Mouse (Mus musculus): ENCODE results near the gene Cacna1c. TPM values are rescaled to one million over a fixed set of nuclear protein-coding genes. Genes with fewer than 3 reads are reported as not detected.

The Cacna1c gene
- polyA plus RNA-seq, 1 experiment from 2014 or later: 44.0 TPM

DNA sequence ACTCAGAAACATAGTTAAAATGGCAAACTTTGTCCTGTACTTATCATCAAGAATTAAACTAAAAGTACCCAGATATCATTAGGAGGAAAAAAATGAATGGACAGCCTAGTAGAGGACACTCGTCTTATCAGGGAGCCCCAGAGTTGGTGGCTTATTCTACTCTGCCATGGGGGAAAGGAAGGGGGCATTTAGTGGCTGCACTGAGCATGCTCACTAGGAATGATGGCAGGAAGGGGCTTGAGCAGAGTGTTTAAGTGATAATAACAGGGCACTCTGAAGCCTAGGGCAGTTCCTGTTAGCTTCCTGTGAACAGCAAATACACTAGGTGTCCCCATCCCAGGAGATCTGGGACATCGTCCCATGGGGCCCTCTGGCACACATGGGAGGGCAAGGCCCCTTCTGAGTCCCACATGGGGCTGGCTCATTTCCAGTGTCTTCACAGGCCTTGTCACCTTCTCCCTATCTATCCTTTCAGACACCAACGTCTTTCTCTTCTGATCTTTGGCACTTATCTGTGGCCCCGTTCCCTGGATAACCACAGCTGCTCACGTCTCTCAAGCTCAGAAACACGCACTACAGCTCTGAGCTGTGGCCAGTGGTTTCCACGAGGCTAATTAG is 437.8 kb downstream of the Cacna1c start:
- Histone ChIP-seq H3K4me3 (ENCODE audit: low read depth, low read length) (no peak overlapping the region), H3K27ac (ENCODE audit: low read depth, low read length) (0 out of 2 replicates have a peak overlapping the region, but pooled peaks have one; percentile 12), H3K27me3 (ENCODE audit: control insufficient read depth, insufficient read depth, low read length) (no peaks in the 10 kb centered on the region), H3K9me3 (replicated peaks; ENCODE audit: control insufficient read depth, low read length) (no peaks in the 10 kb centered on the region), H3K4me2 (no peak overlapping the region), H3K4me1 (ENCODE audit: control insufficient read depth, insufficient read depth, low read length) (peaks cover 12% of the 10 kb centered on the region), H3K36me3 (ENCODE audit: control insufficient read depth, insufficient read depth, low read length) (no peaks in the 10 kb centered on the region), H3K9ac (ENCODE audit: low read depth, low read length) (no peak overlapping the region)
- WGBS (ENCODE audit: insufficient replicate concordance): 37% methylated on average over 7 of the region's 7 CpGs
- no peak for ATAC-seq (replicated peaks; ENCODE audit: insufficient number of reproducible peaks, low FRiP score, low TSS enrichment)

DNA sequence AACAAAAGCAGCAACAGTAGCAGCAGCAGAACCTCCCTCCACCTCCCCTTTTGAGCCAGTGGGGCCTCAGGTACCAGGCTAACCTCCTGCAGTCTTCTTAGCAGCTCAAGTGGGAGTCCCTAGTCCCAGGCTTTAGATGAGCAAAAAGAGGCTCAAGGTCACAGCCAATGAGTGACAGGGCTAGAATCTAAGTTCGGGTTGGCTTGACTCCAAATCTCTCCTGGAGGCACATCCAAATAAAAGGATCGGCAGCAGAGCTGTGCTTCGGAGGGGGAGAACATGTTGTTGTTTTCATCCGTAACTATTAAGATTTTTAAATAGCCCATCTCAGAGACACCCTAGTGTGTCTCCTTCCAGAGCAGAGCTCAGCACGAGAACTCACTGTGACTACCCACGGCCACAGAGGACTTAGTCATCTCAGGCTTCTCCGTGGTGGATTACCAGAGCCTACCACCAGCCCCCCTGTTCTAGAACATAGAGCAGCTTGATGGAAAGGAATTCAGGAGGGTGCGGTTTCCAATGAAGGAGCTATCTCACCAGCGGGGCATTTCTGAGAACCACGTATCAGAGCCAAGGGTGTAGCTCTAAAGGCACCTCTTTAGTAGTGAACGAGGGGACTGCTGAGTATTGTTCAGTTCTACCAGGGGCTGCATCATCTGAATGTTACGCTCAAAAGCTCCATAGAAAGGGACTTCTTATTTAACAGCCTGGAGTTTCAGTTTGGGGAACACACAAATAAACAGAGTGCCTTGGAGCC is 438.5 kb downstream of the Cacna1c start:
- Histone ChIP-seq H3K27ac (ENCODE audit: low read depth, low read length) (no peak overlapping the region), H3K9ac (ENCODE audit: low read depth, low read length) (no peak overlapping the region), H3K9me3 (replicated peaks; ENCODE audit: control insufficient read depth, low read length) (no peaks in the 10 kb centered on the region), H3K4me1 (ENCODE audit: control insufficient read depth, insufficient read depth, low read length) (peaks cover 12% of the 10 kb centered on the region), H3K4me2 (no peak overlapping the region), H3K4me3 (ENCODE audit: low read depth, low read length) (no peak overlapping the region), H3K27me3 (ENCODE audit: control insufficient read depth, insufficient read depth, low read length) (no peaks in the 10 kb centered on the region), H3K36me3 (ENCODE audit: control insufficient read depth, insufficient read depth, low read length) (no peaks in the 10 kb centered on the region)
- WGBS (ENCODE audit: insufficient replicate concordance): 71% methylated on average over 12 of the region's 12 CpGs
- no peak for ATAC-seq (replicated peaks; ENCODE audit: insufficient number of reproducible peaks, low FRiP score, low TSS enrichment)

DNA sequence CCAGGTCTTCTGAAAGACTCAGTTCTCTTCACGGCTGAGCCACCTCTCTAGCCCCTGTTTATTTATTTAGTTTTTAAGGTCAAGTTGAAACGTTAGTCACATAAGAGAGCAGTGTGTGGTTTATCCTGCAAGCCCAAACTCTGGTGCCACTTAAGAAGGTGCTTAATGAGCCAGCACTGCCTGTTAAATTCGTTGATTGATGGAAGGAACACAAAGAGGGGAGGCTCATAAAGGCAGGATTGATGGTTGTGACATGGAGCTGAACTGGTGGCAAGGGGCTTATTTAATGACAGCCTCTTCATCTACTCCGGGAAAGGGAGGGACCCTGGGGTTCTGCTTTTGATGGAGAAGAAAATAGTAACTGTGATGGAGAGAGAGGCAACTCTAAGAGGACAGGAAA is 439.7 kb downstream of the Cacna1c start:
- no peak overlapping the region for H3K4me3 ChIP-seq (ENCODE audit: low read depth, low read length)
- no peaks in the 10 kb centered on the region for H3K36me3 ChIP-seq (ENCODE audit: control insufficient read depth, insufficient read depth, low read length)
- H3K9me3 ChIP-seq (replicated peaks; ENCODE audit: control insufficient read depth, low read length): no peaks in the 10 kb centered on the region
- ATAC-seq (replicated peaks; ENCODE audit: insufficient number of reproducible peaks, low FRiP score, low TSS enrichment): no peak
- no peak overlapping the region for H3K27ac ChIP-seq (ENCODE audit: low read depth, low read length)
- no peak overlapping the region for H3K9ac ChIP-seq (ENCODE audit: low read depth, low read length)
- WGBS (ENCODE audit: insufficient replicate concordance): 72% methylated on average over 4 of the region's 4 CpGs
- no peaks in the 10 kb centered on the region for H3K27me3 ChIP-seq (ENCODE audit: control insufficient read depth, insufficient read depth, low read length)
- H3K4me1 ChIP-seq (ENCODE audit: control insufficient read depth, insufficient read depth, low read length): peaks cover 12% of the 10 kb centered on the region
- H3K4me2 ChIP-seq: no peak overlapping the region

DNA sequence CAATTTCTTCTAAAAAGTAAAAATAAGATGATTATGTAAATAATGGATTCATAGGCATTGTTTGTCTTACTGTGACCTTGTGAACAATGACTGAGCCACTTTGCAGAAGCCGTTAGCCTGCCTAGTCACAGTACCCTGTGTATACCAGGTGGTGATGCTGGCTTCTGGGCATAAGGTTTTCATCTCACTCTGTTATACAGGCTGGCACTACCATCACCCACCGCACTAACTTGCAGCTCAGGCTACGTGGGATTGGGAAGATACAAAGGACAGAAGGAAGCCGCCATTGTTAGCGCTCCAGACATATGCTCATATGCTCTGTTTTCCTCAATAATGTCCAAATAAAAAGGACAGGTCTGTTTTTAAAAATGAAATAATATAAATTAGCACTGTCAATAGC is 440.4 kb downstream of the Cacna1c start:
- Histone ChIP-seq H3K27ac (ENCODE audit: low read depth, low read length) (no peak overlapping the region), H3K9me3 (replicated peaks; ENCODE audit: control insufficient read depth, low read length) (no peaks in the 10 kb centered on the region), H3K9ac (ENCODE audit: low read depth, low read length) (no peak overlapping the region), H3K27me3 (ENCODE audit: control insufficient read depth, insufficient read depth, low read length) (no peaks in the 10 kb centered on the region), H3K4me3 (ENCODE audit: low read depth, low read length) (no peak overlapping the region), H3K4me2 (no peak overlapping the region), H3K36me3 (ENCODE audit: control insufficient read depth, insufficient read depth, low read length) (no peaks in the 10 kb centered on the region), H3K4me1 (ENCODE audit: control insufficient read depth, insufficient read depth, low read length) (peaks cover 12% of the 10 kb centered on the region)
- 86% methylated on average over 5 of the region's 5 CpGs for WGBS (ENCODE audit: insufficient replicate concordance)
- no peak for ATAC-seq (replicated peaks; ENCODE audit: insufficient number of reproducible peaks, low FRiP score, low TSS enrichment)

DNA sequence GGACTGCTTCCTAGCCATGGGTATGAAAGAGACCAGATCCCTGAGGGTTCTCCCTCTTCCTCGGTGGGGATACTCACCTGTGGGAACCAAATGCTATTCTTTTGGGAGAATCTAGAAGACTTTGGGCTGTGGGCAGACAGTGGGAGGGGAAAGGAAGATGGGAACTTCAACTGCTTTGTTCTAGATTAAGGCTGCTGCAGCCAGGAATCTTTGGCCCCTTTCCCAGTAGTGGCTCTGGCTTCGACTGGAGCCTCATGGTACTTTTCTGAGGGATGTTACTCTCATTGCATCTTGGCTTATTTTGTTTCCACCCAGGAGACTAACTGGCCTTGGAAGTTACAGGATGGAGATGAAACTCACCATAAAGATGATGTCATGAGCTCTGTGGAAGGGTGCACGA is 441.8 kb downstream of the Cacna1c start:
- Histone ChIP-seq H3K27me3 (ENCODE audit: control insufficient read depth, insufficient read depth, low read length) (no peaks in the 10 kb centered on the region), H3K9ac (ENCODE audit: low read depth, low read length) (no peak overlapping the region), H3K4me3 (ENCODE audit: low read depth, low read length) (no peak overlapping the region), H3K4me2 (no peak overlapping the region), H3K27ac (ENCODE audit: low read depth, low read length) (no peak overlapping the region), H3K36me3 (ENCODE audit: control insufficient read depth, insufficient read depth, low read length) (no peaks in the 10 kb centered on the region), H3K9me3 (replicated peaks; ENCODE audit: control insufficient read depth, low read length) (no peaks in the 10 kb centered on the region), H3K4me1 (ENCODE audit: control insufficient read depth, insufficient read depth, low read length) (peaks cover 12% of the 10 kb centered on the region)
- no peak for ATAC-seq (replicated peaks; ENCODE audit: insufficient number of reproducible peaks, low FRiP score, low TSS enrichment)
- WGBS (ENCODE audit: insufficient replicate concordance): 76% methylated on average over 3 of the region's 3 CpGs

DNA sequence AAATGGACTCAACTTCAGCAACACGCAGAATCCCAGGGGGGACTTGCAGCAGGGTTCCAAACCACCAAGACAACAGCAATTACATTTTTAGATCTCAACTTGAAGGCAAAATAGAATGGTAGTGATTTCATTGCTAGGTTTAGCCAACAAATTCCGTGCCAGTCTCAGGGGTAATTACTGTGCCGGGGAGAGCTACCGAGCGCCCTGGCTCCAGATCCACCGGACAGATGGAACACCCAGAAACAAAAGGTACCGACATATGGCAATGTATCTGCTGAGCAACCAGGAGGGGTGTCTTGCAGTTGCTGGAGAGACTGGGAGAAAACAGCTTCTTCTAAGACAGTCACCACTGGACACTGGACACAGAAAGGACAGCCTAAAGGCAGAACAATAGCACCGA is 442.4 kb downstream of the Cacna1c start:
- no peak overlapping the region for H3K27ac ChIP-seq (ENCODE audit: low read depth, low read length)
- no peaks in the 10 kb centered on the region for H3K9me3 ChIP-seq (replicated peaks; ENCODE audit: control insufficient read depth, low read length)
- no peak overlapping the region for H3K4me2 ChIP-seq
- ATAC-seq (replicated peaks; ENCODE audit: insufficient number of reproducible peaks, low FRiP score, low TSS enrichment): no peak
- H3K36me3 ChIP-seq (ENCODE audit: control insufficient read depth, insufficient read depth, low read length): no peaks in the 10 kb centered on the region
- peaks cover 7% of the 10 kb centered on the region for H3K4me1 ChIP-seq (ENCODE audit: control insufficient read depth, insufficient read depth, low read length)
- H3K9ac ChIP-seq (ENCODE audit: low read depth, low read length): no peak overlapping the region
- no peak overlapping the region for H3K4me3 ChIP-seq (ENCODE audit: low read depth, low read length)
- no peaks in the 10 kb centered on the region for H3K27me3 ChIP-seq (ENCODE audit: control insufficient read depth, insufficient read depth, low read length)
- 88% methylated on average over 8 of the region's 8 CpGs for WGBS (ENCODE audit: insufficient replicate concordance)

DNA sequence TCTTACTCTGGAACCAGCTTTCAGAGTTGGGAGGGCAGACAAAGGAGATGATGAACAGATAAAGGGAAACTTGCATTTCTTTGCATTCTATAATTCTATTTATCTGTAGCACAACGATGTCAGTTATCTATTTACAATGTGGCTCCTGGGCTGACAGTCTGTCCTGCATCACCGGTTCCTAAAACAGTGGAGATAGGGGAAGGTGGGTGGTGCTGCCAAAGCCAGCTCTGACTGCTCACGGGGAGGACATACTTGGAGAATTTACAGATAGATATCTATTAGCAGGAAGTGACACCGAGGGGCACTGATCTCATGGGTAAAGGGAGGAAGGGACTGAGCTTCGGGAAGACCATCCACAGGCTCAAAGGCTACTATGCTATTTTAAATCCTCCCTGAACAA is 443.2 kb downstream of the Cacna1c start:
- Histone ChIP-seq H3K27me3 (ENCODE audit: control insufficient read depth, insufficient read depth, low read length) (no peaks in the 10 kb centered on the region), H3K27ac (ENCODE audit: low read depth, low read length) (no peak overlapping the region), H3K36me3 (ENCODE audit: control insufficient read depth, insufficient read depth, low read length) (no peaks in the 10 kb centered on the region), H3K4me3 (ENCODE audit: low read depth, low read length) (no peak overlapping the region), H3K9me3 (replicated peaks; ENCODE audit: control insufficient read depth, low read length) (no peaks in the 10 kb centered on the region), H3K4me1 (ENCODE audit: control insufficient read depth, insufficient read depth, low read length) (0 out of 2 replicates have a peak, but pooled peaks cover under 1% of the 10 kb centered on the region), H3K4me2 (no peak overlapping the region), H3K9ac (ENCODE audit: low read depth, low read length) (no peak overlapping the region)
- no peak for ATAC-seq (replicated peaks; ENCODE audit: insufficient number of reproducible peaks, low FRiP score, low TSS enrichment)
- 36% methylated on average over 5 of the region's 5 CpGs for WGBS (ENCODE audit: insufficient replicate concordance)

DNA sequence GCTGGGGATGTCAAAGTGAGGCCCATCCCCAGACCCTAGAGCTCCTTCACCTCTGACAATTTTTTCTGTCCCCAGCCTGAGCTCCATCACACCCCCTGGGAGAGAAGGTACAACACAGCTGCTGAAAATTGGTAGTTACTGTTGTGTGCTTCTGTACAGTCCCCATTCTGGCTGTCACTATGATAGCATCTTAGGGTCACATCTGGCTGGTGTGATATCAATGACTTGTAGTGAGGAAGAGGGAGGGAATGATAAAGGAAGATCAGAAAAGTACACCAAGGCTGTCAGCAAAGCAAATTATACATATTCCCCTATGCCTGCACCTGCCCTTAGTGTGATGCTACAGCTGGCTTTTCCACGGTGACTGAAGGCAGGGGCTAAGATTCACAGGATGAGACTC is 446.9 kb downstream of the Cacna1c start:
- no peak overlapping the region for H3K4me3 ChIP-seq (ENCODE audit: low read depth, low read length)
- no peaks in the 10 kb centered on the region for H3K27me3 ChIP-seq (ENCODE audit: control insufficient read depth, insufficient read depth, low read length)
- no peak overlapping the region for H3K27ac ChIP-seq (ENCODE audit: low read depth, low read length)
- no peaks in the 10 kb centered on the region for H3K9me3 ChIP-seq (replicated peaks; ENCODE audit: control insufficient read depth, low read length)
- H3K9ac ChIP-seq (ENCODE audit: low read depth, low read length): no peak overlapping the region
- 0 out of 2 replicates have a peak, but pooled peaks cover 2% of the 10 kb centered on the region for H3K36me3 ChIP-seq (ENCODE audit: control insufficient read depth, insufficient read depth, low read length)
- H3K4me2 ChIP-seq: no peak overlapping the region
- 86% methylated on average over 1 of the region's 1 CpGs for WGBS (ENCODE audit: insufficient replicate concordance)
- no peaks in the 10 kb centered on the region for H3K4me1 ChIP-seq (ENCODE audit: control insufficient read depth, insufficient read depth, low read length)
- no peak for ATAC-seq (replicated peaks; ENCODE audit: insufficient number of reproducible peaks, low FRiP score, low TSS enrichment)

DNA sequence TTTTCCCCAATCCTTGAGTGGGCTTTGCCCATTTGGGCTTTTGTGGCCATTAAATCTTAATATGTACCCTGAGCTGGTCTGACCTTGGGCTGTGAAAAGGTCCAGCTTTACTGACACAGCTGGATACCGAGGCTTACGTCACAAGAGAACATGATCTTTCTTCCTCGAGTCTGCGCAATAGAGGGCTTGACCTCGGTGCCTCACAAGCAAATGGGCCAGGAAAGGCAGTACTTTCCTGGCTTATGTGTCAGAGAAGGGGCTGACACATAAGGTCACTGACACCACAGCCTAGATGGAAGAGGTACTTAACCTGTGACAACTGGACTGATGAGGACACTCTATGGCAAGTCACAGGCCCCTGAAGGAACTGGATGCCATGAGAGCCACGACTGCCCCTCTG is 453.5 kb downstream of the Cacna1c start:
- Histone ChIP-seq H3K9ac (ENCODE audit: low read depth, low read length) (no peak overlapping the region), H3K4me2 (no peak overlapping the region)
- WGBS (ENCODE audit: insufficient replicate concordance): 68% methylated on average over 6 of the region's 6 CpGs

More for the DNA sequence above, 453.5 kb downstream of the Cacna1c start:
- no peak for ATAC-seq (replicated peaks; ENCODE audit: insufficient number of reproducible peaks, low FRiP score, low TSS enrichment)
- 0 out of 2 replicates have a peak, but pooled peaks cover 2% of the 10 kb centered on the region for H3K36me3 ChIP-seq (ENCODE audit: control insufficient read depth, insufficient read depth, low read length)
- no peaks in the 10 kb centered on the region for H3K9me3 ChIP-seq (replicated peaks; ENCODE audit: control insufficient read depth, low read length)
- H3K27me3 ChIP-seq (ENCODE audit: control insufficient read depth, insufficient read depth, low read length): no peaks in the 10 kb centered on the region
- no peaks in the 10 kb centered on the region for H3K4me1 ChIP-seq (ENCODE audit: control insufficient read depth, insufficient read depth, low read length)
- no peak overlapping the region for H3K27ac ChIP-seq (ENCODE audit: low read depth, low read length)
- H3K4me3 ChIP-seq (ENCODE audit: low read depth, low read length): no peak overlapping the region

All from heart, embryonic 11.5 days (tissue).